In the genomic region with DNA sequence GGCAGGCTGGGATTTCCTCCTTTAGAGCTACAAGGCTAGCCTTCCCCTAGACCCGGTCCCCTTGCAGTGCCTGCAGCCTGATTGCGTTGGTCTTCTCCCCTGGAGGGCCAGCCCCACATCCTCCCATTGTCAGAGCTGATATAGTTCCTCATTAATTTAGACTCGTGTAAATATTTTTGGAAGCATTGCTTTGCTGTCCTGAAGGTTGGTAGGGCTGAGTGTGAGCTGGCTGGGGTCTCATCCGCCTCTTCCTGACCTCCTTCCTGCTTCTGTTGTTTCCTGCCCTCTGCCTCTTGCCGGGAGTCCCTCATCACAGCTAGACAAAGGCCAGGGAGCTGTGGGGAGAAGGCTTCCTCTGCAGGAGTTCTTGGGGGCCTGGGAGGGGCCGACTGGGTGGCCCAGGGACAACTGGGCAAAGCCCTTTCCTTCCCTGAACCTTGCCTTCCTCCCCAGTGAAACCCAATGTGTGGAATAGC, we compare ENCODE assay signal across 10 mouse cellular contexts. TPM values are rescaled to one million over a fixed set of nuclear protein-coding genes. Genes with fewer than 3 reads are reported as not detected.
DNase-seq lines count a peak whose midpoint lies in the region; ATAC-seq and TF ChIP-seq lines count a peak whose summit lies in the region.
"Had no signal": no experiment of that assay in that cellular context is flagged by ENCODE, and none has a peak within 500 bp of the region (broad histone marks: within the 10 kb centered on the region; RNA-seq: fewer than 3 reads in every experiment).

No protein-coding gene starts in this region.

- ATAC-seq in midbrain, embryonic 15.5 days (replicated peaks) = no peak
- peak; percentile 80 for ATAC-seq in heart, embryonic 15.5 days (replicated peaks; ENCODE audit: insufficient number of reproducible peaks, insufficient read depth, low FRiP score, low read depth)
- peak; percentile 40 for ATAC-seq in megakaryocyte progenitor cell, adult 5-6 weeks (replicated peaks; ENCODE audit: poor library complexity)
- no peak for ATAC-seq in forebrain, postnatal 0 days
- no peak for ATAC-seq in cerebellum, adult (ENCODE audit: insufficient number of reproducible peaks, low FRiP score, low TSS enrichment)
- ATAC-seq in forebrain, embryonic 15.5 days (replicated peaks) = no peak

- H3K27ac ChIP-seq in midbrain, embryonic 10.5 days (replicated peaks) = peak overlapping the region; percentile 63; the same call in 1 of the 2 replicates
- no peak overlapping the region for H3K27ac ChIP-seq in midbrain, embryonic 15.5 days
- H3K27ac ChIP-seq in heart, embryonic 15.5 days = peak overlapping the region; percentile 62
- H3K27ac ChIP-seq in forebrain, postnatal 0 days (ENCODE audit: low read depth, low read length) = no peak overlapping the region
- H3K27ac ChIP-seq in forebrain, embryonic 15.5 days (replicated peaks) = no peak overlapping the region

- H3K4me2 ChIP-seq in midbrain, embryonic 15.5 days = no peak overlapping the region
- no peak overlapping the region for H3K4me2 ChIP-seq in heart, embryonic 15.5 days
- H3K4me2 ChIP-seq in forebrain, postnatal 0 days (ENCODE audit: low read depth) = no peak overlapping the region
- no peak overlapping the region for H3K4me2 ChIP-seq in forebrain, embryonic 15.5 days (replicated peaks)

- WGBS in midbrain, embryonic 10.5 days = 46% methylated on average over 6 of the region's 6 CpGs
- WGBS in midbrain, embryonic 15.5 days = 56% methylated on average over 6 of the region's 6 CpGs
- WGBS in heart, embryonic 15.5 days = 39% methylated on average over 6 of the region's 6 CpGs
- 47% methylated on average over 6 of the region's 6 CpGs for WGBS in forebrain, postnatal 0 days
- 42% methylated on average over 6 of the region's 6 CpGs for WGBS in forebrain, embryonic 15.5 days

- DNase-seq in midbrain, embryonic 10.5 days (ENCODE audit: low spot score) = peak; percentile 12
- peak; percentile 42 to 45 for DNase-seq in kidney, postnatal 36 days
- DNase-seq in forebrain, postnatal 0 days = no peak
- DNase-seq: spleen, adult 18-20 months had no signal

- H3K9me3 ChIP-seq in midbrain, embryonic 10.5 days (replicated peaks) = no peaks in the 10 kb centered on the region
- H3K9me3 ChIP-seq in midbrain, embryonic 15.5 days = no peaks in the 10 kb centered on the region
- H3K9me3 ChIP-seq in heart, embryonic 15.5 days (replicated peaks) = no peaks in the 10 kb centered on the region
- no peaks in the 10 kb centered on the region for H3K9me3 ChIP-seq in forebrain, postnatal 0 days (ENCODE audit: low read length)
- no peaks in the 10 kb centered on the region for H3K9me3 ChIP-seq in forebrain, embryonic 15.5 days
- H3K9me3 ChIP-seq: megakaryocyte, embryonic 14.5 days had no signal

- H3K9ac ChIP-seq in midbrain, embryonic 15.5 days = no peak overlapping the region
- no peak overlapping the region for H3K9ac ChIP-seq in heart, embryonic 15.5 days
- no peak overlapping the region for H3K9ac ChIP-seq in forebrain, postnatal 0 days
- H3K9ac ChIP-seq in forebrain, embryonic 15.5 days (replicated peaks) = no peak overlapping the region

- TF ChIP-seq CTCF in forebrain, postnatal 0 days (IDR thresholded peaks at IDR 0.05; ENCODE audit: low read depth) = no peak

- no peaks in the 10 kb centered on the region for H3K27me3 ChIP-seq in midbrain, embryonic 10.5 days (ENCODE audit: low read depth, poor library complexity, severe bottlenecking)
- no peaks in the 10 kb centered on the region for H3K27me3 ChIP-seq in midbrain, embryonic 15.5 days (replicated peaks)
- H3K27me3 ChIP-seq in heart, embryonic 15.5 days = no peaks in the 10 kb centered on the region
- H3K27me3 ChIP-seq in forebrain, postnatal 0 days (ENCODE audit: insufficient read depth, low read length) = no peaks in the 10 kb centered on the region
- no peaks in the 10 kb centered on the region for H3K27me3 ChIP-seq in forebrain, embryonic 15.5 days

- no peaks in the 10 kb centered on the region for H3K36me3 ChIP-seq in midbrain, embryonic 10.5 days
- no peaks in the 10 kb centered on the region for H3K36me3 ChIP-seq in midbrain, embryonic 15.5 days (replicated peaks)
- no peaks in the 10 kb centered on the region for H3K36me3 ChIP-seq in heart, embryonic 15.5 days
- no peaks in the 10 kb centered on the region for H3K36me3 ChIP-seq in forebrain, postnatal 0 days (ENCODE audit: insufficient read depth)
- no peaks in the 10 kb centered on the region for H3K36me3 ChIP-seq in forebrain, embryonic 15.5 days

- peaks cover 22% of the 10 kb centered on the region for H3K4me1 ChIP-seq in midbrain, embryonic 10.5 days
- no peaks in the 10 kb centered on the region for H3K4me1 ChIP-seq in midbrain, embryonic 15.5 days
- H3K4me1 ChIP-seq in heart, embryonic 15.5 days (replicated peaks) = peaks cover 19% of the 10 kb centered on the region
- H3K4me1 ChIP-seq in forebrain, postnatal 0 days (ENCODE audit: insufficient read depth) = no peaks in the 10 kb centered on the region
- H3K4me1 ChIP-seq in forebrain, embryonic 15.5 days = no peaks in the 10 kb centered on the region
- H3K4me1 ChIP-seq: megakaryocyte, embryonic 14.5 days had no signal

- no peak overlapping the region for H3K4me3 ChIP-seq in midbrain, embryonic 10.5 days
- H3K4me3 ChIP-seq in midbrain, embryonic 15.5 days = no peak overlapping the region
- no peak overlapping the region for H3K4me3 ChIP-seq in heart, embryonic 15.5 days
- no peak overlapping the region for H3K4me3 ChIP-seq in forebrain, postnatal 0 days (ENCODE audit: low read depth, low read length)
- no peak overlapping the region for H3K4me3 ChIP-seq in forebrain, embryonic 15.5 days
- H3K4me3 ChIP-seq: megakaryocyte, embryonic 14.5 days had no signal

RNA-seq across cellular contexts. Expression of gene Aplnr, which starts 6.5 kb away (rescaled TPM):
- 35.2 and 35.8 TPM in 2 replicates for polyA plus RNA-seq in midbrain, embryonic 10.5 days (2016; fragmentation: Nextera tagmentation; extraction: Ambion mirVana)
- 30.6 TPM in 2 replicates for polyA plus RNA-seq in midbrain, embryonic 15.5 days (2015; fragmentation: Nextera tagmentation; extraction: Ambion mirVana)
- 36.0 and 47.7 TPM in 2 replicates for polyA plus RNA-seq in heart, embryonic 15.5 days (2015; fragmentation: Nextera tagmentation; extraction: Ambion mirVana)
- 0.02 and 0.05 TPM in 2 replicates for total RNA-seq in megakaryocyte progenitor cell, adult 5-6 weeks (2015)
- 0.12 TPM in 1 of 2 replicates, not detected in the other for total RNA-seq in megakaryocyte progenitor cell, adult 5-6 weeks (2017)
- total RNA-seq in forebrain, postnatal 0 days (2014; rRNA removed) = 12.1 and 22.6 TPM in 2 replicates
- 23.9 and 25.3 TPM in 2 replicates for polyA plus RNA-seq in forebrain, postnatal 0 days (2015; fragmentation: Nextera tagmentation; extraction: Ambion mirVana)
- 19.3 and 19.7 TPM in 2 replicates for polyA plus RNA-seq in forebrain, embryonic 15.5 days (2015; fragmentation: Nextera tagmentation; extraction: Ambion mirVana)

Comparison
In these comparisons a context has a peak if more than half of its experiments do, and no peak if none do; other contexts are left out.
1. H3K27ac ChIP-seq: peak in midbrain, embryonic 10.5 days (single experiment) and heart, embryonic 15.5 days (single experiment); none in midbrain, embryonic 15.5 days (single experiment), forebrain, postnatal 0 days (single experiment) and forebrain, embryonic 15.5 days (single experiment).
2. ATAC-seq: peak in heart, embryonic 15.5 days (single experiment) and megakaryocyte progenitor cell, adult 5-6 weeks (single experiment); none in midbrain, embryonic 15.5 days (single experiment), forebrain, postnatal 0 days (single experiment), cerebellum, adult (single experiment) and forebrain, embryonic 15.5 days (single experiment).